Mouse (Mus musculus): ENCODE measurements around the gene Ticrr. TPM values are rescaled to one million over a fixed set of nuclear protein-coding genes. Genes with fewer than 3 reads are reported as not detected.

The Ticrr gene
- polyA plus RNA-seq, 1 experiment = 0.10 TPM

DNA sequence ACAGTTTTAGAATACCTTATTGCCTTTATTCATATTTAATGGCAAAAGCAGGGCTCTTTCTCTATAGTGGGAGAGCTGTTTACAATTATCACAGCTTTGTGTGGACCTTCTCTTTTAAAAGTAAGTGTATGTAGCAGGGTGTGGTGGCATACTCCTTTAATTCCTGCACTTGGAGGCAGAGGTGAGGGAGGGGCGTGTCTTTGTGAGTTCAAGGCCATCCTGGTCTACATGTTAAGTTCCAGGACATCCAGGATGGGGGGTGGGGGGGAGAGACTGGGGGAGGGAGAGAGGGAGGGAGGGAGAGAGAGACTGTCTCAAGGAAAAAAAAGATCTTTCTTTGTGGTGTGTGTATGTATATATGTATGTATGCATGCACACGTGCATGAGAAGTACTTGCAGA is 20.2 kb downstream of the Ticrr start:
- no peak for DNase-seq (ENCODE audit: low spot score)

DNA sequence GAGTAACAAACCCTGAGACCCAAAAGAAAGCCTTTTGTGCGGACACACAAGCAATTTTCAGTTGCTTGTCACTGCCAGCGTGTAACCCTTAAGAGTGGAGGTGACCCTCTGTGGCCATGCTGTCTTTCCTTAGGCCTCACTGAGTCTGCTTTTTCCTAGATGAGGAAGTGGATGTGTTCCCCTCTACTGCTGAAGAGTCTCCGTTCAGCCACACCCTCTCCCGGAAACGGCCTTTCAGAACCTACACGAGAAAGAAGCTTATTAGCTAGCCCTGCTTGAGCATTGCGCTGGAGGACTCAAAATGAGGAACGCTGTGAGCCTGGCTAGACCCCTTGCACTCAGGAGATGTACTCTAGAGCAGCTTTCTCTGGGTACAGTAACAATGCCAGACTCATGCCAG is 36.5 kb downstream of the Ticrr start:
- no peak for DNase-seq (ENCODE audit: low spot score)

DNA sequence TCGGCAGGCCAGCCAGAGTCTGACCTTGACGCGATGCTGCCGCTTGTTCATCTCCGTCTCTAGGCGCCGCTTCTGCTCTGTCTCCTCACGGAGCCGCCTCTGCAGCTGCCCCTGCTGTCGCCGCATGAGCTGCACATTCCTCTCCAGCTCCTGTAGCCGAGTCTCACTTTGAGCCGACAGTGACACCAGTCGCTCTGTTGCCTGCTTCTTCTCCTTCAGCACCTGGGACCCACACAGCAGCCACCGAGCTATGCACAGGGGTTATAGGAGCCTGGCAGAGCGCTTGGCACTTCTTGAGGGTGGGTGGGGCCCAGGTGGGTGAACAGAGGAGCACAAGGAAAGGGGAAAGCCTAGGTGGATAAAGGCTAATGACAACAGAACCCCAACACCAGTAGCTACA is 42.8 kb downstream of the Ticrr start:
- no peak for DNase-seq (ENCODE audit: low spot score)

DNA sequence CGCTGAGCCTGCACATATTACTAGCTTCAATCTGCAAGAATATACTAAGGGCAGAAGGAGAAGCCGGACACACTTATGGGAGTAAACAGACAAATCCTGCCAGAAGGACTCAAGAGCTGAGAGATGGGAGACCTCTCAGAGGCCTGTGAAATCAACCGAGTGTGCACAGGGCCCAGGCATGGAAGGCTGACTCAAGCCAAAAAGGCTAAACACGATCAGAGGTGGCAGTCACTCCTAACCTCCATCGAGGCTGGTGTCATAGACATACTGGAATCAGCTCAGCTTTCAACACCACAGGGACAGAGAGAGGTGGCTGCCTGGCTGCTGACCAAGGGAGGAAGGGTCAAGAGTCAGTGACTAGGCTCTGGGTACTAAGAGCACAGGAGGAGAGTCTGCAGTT is 45.2 kb downstream of the Ticrr start:
- no peak for DNase-seq (ENCODE audit: low spot score)

DNA sequence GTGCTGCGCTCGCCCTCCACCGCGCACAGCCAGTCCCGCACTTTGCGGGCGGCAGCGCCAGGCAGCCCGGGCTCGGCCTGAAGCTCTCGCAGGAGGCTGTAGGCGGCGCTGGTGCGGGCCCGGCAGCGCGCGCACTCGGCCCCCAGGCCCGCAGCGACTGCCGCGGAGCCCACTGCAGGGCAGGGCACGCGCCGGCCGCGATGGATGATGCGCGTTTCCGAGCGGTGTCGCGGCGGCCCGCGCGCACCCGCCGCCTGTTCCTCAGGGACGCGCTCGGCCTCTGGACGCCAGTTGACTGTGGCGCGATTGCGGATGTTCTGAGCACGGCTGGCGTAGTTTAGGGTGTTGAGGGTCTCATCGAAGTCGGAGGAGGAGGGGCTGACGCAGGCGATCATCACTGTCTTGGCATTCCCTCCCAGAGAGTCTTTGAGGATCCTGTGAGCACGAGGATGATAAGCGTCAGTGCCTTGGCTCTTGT is 50.2 kb downstream of the Ticrr start:
- DNase-seq (ENCODE audit: low spot score) = no peak

DNA sequence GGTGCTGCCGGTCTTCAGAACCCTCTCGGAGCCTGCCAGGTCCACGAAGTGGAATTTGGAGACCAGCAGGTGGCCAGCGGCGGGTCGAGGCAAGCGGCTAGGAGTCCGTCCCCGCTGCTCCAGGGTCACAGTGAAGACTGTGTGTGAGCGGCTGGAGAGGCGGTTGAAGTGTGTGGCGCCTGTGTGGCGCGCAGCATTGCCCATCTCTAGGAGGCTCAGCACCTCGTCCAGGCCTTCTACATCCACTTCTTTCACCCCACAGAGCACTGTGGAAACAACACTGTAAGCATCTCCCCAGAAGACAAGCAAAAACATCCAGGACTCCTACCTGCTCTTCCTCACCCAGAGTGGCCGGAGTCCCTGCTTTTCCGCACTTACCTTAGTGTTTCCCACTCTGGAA is 50.8 kb downstream of the Ticrr start:
- DNase-seq (ENCODE audit: low spot score) = no peak

DNA sequence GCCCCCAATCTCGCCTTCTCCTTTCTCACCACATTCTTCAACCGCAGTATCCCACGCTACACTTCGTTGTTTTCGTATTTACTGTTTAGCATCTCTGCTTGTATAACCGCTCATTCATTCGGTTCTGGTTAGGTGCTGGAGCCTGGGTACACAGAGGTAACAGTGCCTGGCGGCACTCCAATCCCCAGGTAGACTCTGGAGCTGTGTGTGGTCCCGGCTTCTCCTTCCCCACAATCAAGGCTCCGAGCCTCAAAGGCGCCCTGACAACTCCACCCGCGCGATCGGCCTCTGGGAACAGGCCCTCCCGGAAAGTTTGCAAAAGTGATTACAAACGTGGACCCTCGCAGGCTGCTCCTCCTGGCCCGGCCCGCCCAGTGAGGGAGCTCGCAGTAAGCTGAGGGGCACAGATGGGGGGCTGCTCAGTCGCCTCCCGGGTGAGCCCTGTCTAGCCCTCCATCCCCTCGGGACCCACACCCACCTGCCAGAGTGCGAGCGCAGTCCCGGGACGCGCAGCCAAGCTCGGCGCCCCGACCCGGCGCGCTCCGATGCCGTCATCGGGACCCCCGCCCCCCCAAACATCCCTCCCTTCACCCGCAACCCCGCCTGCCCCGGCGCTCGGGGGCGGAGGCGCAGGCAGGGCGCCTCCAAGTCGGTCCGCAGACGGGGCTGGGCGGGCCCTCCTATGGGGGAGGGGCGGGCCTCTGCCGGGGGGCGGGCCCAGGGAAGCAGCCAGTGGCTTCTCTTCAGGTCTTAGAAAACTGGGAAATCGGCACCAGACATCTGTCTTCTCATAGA is 55.4 kb downstream of the Ticrr start, which contains the start of gene Kif7:
Gene Kif7, minus strand, starts transcription at position 534 of the 795 bp plus-strand sequence.
- peak; percentile 54 for DNase-seq (ENCODE audit: low spot score)

DNA sequence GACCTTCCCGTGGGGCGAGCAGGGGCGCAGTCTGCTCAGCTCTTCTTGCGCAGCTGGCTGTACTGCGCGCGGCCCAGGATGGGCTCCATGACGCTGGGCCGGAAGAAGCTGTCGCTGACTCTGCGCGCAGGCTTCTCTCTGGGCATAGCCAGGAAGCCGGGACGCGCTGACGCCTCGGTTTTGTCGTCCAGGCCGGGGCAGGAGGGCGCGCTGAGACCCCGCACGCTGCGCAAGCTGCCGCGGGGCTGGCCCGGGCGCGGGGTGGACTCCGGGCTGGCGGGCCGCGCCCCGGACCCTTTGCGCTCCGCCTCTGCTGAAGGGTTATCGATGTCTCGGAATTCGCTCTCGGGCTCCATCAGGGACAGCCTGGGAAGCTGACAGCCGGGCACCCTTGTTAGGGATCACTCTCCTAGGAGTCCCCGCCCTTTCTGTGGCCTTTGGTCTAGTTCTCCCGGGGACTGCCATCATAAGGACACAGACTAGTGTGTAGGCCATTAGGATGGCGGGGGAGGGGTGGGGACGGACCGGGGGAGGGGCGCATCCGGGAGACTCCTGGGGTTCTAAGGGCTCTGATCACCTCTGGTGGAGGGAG is 61.5 kb downstream of the Ticrr start:
- DNase-seq (ENCODE audit: low spot score) = peak; percentile 35

DNA sequence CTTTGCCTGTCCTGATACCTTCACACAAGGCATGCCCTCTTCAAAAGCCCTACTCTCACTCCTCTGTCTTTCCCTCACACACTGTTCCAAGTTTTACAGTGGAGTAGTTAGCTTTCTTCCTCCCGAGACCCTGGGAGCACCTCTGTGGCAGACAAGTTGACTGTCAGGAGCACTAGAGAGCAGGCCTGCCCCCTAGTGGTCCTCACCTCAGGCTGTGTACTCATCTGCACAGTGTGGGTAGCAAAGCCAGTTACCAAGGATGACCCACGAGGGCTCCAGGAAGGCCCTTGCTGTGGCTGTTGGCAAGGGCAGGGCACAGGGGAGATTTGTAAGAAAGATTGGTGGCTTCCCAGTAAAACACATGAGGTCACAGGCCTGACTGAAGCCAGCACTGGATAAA is 67.1 kb downstream of the Ticrr start:
- no peak for DNase-seq (ENCODE audit: low spot score)

DNA sequence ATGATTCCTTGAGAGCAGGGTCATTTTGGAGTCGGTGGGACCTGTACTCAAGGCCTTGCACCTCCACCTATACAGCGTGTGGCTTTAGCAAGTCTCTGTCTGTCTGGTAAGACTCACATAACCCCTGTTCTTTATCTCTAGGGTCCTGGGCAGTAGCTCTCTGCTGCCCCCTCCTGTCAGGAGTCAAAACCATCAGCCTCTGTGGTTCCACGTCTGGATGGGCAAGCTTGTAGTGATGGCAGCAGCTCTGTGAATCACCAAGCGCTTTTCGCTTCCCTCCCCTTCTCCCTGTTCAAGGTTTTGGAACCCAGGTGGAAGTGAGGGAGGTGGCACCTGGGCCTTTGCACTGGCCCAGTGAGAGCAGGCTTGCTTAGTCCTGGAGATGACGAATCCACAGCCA is 68.2 kb downstream of the Ticrr start:
- peak; percentile 39 for DNase-seq (ENCODE audit: low spot score)

DNA sequence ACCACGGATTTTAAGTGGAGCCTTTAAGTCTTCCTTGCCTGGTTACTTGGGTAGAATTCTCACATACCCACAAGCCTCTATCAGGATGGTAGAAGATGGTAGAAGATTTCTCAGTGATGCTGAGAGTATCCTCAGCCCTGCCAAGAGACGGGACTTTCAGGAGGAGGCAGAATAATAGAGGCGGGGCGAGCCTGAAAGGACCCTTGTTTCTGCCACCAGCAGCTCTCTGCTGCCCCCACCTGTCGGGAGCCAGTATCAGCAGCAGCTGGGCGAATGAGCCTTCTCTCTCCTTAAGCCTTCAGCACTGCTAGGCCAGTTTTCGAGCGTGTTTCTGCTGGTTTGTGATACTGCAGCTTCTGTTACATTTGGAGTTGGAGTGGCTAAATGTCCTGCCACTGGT is 69.2 kb downstream of the Ticrr start:
- peak; percentile 41 for DNase-seq (ENCODE audit: low spot score)

DNA sequence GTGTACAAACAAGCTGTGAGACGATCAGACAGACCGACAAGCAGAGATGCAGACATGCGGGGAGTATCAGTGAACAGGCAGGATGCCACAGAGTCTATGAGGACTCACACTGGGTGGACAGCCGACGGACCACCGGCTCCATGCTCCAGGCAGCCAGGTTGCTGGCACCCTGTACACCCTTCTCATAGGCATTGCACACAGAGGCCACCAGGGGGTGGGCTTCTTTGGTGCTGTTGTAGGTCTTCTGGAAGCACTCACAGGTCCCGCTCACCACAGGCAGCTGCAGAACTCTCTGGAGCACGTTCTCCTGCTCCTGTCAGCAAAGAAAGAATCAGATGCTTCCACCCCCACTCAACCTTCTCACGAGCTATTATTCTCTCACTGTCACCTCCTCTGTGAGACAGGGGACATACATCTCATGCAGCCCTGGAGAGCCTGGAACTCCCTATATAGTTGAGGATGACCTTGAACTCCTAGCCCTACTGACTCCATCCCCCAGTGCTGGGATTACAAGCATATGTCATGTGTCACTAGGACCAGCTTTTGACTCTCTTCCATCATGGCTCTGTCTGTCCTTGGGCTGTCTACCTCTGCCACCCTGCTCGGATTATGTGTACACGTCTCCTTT is 69.9 kb downstream of the Ticrr start:
- no peak for DNase-seq (ENCODE audit: low spot score)

DNA sequence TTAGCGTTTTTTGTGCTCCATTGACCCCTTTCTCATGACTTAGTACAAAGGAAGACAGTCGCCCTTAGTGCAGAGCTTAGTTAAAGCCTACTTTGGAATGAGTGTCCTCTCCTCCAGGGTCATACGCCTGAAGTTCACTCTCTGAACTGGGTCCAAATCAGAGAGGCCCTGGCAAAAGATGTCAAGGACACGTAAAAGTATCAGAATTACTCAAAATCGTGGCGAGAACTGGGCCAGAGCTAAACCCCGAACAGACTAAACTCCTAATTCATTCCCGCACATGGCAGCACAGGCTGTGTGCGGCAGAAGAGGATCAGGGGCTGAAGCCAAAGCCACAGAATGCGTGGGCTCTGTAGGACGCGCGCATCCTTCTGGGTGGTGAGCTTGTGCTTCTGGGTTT is 71.4 kb downstream of the Ticrr start:
- no peak for DNase-seq (ENCODE audit: low spot score)

DNA sequence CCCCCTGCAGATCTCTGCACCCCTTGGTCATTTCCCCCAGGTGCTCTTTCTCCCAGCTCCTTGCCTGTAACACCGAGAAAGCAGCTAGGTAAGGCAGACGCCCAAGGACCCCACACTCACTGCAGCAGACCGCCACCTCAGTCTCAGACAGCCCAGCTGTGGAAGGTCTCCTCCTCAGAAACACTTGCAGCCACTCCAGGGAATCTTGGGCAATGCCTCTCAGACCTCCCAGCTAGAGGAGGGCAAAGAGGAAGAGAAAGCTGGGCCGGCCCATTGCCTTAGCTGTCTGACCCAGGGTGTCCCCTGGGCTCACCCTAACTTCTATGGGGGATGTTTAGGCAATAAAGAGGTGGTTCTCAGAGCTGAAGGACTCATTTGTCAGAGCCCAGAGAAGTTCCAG is 72.6 kb downstream of the Ticrr start, which contains the start of gene Plin1:
Gene Plin1, minus strand, starts transcription at position 282 of the 400 bp plus-strand sequence.
- DNase-seq (ENCODE audit: low spot score) = no peak

DNA sequence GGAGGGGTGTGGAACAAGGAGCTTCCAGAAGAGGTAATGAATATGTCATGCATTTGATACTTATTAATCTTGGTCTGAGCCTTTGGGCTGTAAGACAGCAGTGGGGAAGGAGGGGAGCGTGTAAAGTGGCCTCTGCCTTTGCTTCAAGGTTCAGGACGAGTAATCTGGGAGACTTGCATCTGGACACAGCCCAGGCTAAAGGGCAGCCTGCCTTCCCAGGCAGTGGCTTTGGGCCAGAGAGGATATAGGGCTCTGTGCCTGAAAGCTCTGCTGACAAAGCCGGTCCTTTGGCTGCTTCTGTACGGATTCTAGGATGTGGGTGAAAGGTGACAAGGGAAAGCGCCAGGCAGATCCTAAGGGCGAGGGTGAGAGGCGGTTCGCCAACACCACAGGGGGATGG is 74.6 kb downstream of the Ticrr start:
- DNase-seq (ENCODE audit: low spot score) = no peak

DNA sequence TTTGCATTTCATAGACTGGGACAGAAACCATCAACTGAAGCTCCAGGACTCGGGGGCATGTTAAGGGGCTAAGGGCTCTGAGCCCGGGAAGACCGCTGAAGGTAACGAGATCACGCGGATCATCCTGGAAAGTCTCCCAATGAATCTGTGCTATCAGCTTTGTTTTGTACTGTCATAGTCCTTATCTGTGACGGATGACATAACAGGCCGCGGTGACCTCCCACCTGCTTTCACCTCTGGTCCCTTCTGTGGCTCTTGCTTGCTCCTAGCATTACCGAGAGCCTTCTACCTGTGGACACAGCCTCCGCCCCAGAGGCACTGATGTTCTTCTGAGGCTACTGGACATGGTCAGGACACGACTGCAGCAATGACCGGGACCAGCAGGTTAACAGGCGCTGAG is 76.5 kb downstream of the Ticrr start:
- no peak for DNase-seq (ENCODE audit: low spot score)

DNA sequence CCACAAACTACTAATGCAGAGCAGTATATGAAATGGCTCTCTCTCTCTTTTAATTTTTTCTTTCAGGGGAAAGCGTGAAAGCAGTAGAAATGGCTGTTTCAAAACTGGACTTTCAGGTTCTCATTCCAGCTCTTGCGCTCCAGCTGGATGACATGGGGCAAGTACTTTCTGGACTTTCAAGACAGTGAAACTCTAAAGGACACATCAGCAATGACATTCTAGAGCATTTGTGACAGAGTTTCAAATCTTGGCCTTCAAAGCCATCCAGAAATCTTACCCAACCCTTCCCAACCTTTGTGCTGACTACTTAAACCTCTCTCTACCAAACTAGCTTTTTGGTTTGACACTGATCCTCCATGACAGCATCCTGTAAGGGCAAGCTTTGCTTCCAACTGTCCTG is 78.9 kb downstream of the Ticrr start:
- DNase-seq (ENCODE audit: low spot score) = no peak

DNA sequence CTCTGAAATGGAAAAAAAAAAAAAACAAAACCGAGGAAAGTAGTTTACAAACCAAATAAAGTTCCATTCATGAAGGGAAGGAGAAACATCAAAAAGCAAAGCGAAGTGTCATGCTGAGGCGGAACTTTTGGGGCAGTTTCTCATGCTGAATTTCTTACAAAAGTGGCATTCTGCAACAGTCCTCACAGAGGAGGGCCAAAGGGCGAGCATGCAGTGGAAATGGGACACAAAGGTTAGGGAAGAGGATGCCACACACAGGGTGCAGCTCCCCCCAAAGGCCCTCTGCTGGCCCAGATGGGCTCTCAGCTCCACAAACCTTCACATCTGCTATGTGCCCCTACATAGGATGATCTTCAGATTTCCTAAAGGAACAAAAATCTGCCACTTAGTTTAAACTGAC is 80.3 kb downstream of the Ticrr start:
- DNase-seq (ENCODE audit: low spot score) = no peak

DNA sequence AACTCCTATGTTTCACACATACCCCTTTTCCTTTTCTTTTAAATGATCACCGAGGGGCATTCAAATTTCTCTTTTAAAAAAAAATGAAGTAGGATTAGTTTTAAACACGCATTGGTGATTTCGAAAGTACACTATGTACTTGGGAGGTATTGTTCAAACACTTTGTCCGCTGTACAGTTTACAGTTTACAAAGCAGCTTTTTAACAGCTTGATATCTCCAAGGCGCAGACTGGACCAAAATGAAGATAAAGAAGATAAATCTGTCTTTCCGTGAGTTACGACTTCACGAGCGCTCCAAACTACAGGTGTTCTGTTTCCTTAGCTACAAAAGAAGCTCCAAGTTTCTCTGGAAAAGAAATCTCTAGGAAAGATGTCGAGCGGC is 82.3 kb downstream of the Ticrr start:
- DNase-seq (ENCODE audit: low spot score) = no peak

DNA sequence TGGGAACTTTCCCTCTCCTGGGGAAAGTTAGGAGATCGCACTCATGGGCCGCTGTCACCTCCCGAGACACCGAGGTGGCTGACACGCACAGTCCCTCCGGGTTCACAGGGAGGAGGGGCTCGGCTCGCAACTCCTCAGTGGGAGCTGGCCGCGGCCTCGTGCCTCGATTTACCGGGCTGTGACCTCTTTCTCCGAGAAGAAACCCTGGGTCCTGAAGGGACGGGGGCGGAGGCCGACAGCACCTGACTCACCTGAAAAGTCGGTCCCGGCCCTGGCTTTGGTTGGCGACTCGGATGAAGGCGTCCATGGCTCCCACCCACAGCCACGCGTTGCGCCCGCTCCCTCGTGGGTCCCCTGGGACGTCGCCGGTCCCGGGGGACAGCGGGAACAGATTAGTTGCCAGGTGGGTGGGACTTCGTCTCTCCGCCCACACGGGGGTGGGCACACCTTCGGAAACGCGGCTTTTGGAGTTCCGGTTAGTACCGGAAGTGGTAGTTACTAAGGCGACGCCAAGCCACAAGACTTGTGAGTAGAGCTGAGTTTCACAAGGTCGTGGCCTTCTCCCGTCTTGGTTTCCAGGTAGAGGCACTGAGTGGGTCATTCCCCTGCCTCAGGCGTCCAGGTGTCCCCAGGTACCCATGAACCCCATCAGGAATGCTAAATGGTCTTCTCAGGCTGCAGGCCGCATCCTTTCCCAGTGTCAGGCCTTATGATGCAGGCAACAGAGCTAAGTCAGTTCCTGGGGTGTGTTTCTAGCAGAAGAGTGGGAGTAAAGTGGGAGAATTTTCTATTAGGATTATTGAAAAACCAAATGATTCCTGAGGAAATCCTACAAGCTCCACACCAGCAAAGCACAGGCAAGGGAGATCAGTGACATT is 82.9 kb downstream of the Ticrr start, which contains the start of the genes Pex11a and Wdr93:
Gene Pex11a, minus strand, starts transcription at position 473 of the 878 bp plus-strand sequence.
Gene Wdr93, plus strand, starts transcription at position 505 of the 878 bp plus-strand sequence.
- DNase-seq (ENCODE audit: low spot score) = peak; percentile 55

DNA sequence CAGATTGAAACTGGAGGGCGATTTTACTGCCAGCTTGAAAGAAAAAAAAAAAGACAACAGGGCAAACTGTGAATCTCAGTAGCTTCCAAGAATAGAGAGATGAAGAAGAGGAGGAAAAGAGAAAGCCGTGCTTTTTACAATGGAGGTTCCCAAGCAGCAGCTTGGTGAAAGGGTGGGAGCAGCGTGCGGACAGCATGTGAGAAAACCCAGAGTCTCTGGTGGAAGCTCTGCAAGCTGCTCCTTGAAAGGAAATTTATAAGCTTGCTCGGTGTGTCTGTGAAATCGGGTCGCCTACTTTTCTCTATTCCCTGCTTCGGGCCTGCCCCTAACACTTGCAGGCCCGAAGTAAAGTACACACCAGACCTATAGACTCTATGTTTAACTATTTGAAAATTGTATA is 84.1 kb downstream of the Ticrr start:
- DNase-seq (ENCODE audit: low spot score) = no peak

DNA sequence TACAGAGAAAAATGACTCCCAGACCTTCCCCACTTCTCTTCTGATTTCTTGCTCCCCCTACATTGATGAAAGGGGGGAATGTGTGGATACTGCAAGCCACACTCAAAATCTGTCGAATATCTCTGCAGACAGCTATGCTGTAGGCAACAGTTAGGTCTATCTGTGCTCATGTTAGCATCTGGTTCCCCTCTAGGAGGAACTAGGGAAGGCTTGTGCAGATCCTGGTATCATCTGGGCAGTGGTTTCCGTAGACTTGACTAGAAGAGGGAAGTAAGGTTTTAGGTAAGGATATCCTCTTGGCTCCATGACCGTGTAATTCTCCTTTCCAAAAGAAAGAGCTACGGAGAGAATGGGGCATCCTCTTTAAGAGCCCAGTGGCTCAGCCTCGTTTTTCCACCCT is 84.6 kb downstream of the Ticrr start:
- DNase-seq (ENCODE audit: low spot score) = no peak

Data from urinary bladder, adult 2 months (tissue).